Mouse (Mus musculus) intestine, embryonic 16.5 days (tissue): ENCODE results near the gene Trmt2b. TPM values are rescaled to one million over a fixed set of nuclear protein-coding genes. Genes with fewer than 3 reads are reported as not detected.
"Not testable (repeated sequence)": the region's sequence is repeated elsewhere in the genome, so short reads cannot be mapped to it uniquely, and the experiment has no call there.

Experiments
- ATAC-seq: fragments of 200-750 bp; cut with Nextera tagmentation; 2 replicates; pipeline ENCODE4 v1.8.0; 2017; ENCODE audit warnings: moderate TSS enrichment, moderate library complexity
- H3K27ac ChIP-seq: fragments of 300-500 bp; sonication (generic); 2 replicates; pipeline ENCODE4 v1.5.1; 2014; ENCODE audit warnings: mild to moderate bottlenecking, low read length
- H3K27me3 ChIP-seq: fragments of 300-500 bp; sonication (generic); replicated peaks from 2 replicates; pipeline ENCODE4 v1.6.1; 2014; ENCODE audit warnings: low read length, control low read depth, mixed read lengths; ENCODE audit not compliant: control insufficient read depth, insufficient read depth
- H3K36me3 ChIP-seq: fragments of 300-500 bp; sonication (generic); 2 replicates; pipeline ENCODE4 v1.6.1; 2014; ENCODE audit warnings: low read length, control low read depth; ENCODE audit not compliant: control insufficient read depth, insufficient read depth
- H3K4me1 ChIP-seq: fragments of 300-500 bp; sonication (generic); 2 replicates; pipeline ENCODE4 v1.6.1; 2014; ENCODE audit warnings: low read length, control low read depth, mixed read lengths; ENCODE audit not compliant: control insufficient read depth, insufficient read depth
- H3K4me2 ChIP-seq: fragments of 300-500 bp; sonication (generic); 2 replicates; pipeline ENCODE4 v1.6.1; 2014; ENCODE audit warnings: low read depth, low read length, control low read depth
- H3K4me3 ChIP-seq: fragments of 300-500 bp; sonication (generic); 2 replicates; pipeline ENCODE4 v1.5.1; 2014; ENCODE audit warnings: mild to moderate bottlenecking, low read length
- H3K9ac ChIP-seq: fragments of 300-500 bp; sonication (generic); 2 replicates; pipeline ENCODE4 v1.6.1; 2014; ENCODE audit warnings: low read depth, low read length
- H3K9me3 ChIP-seq: fragments of 300-500 bp; sonication (generic); 2 replicates; pipeline ENCODE4 v1.6.1; 2016; ENCODE audit warnings: low read length, control low read depth; ENCODE audit not compliant: control insufficient read depth
- WGBS: fragments of 180-500 bp; shearing (Covaris S2); extraction: QIAGEN DNeasy Blood & Tissue Kit; methylation state at CpG from one replicate; pipeline ENCODE4 v1.1.7; 2014; 5-methylcytosine and 5-hydroxymethylcytosine counted together
- polyA plus RNA-seq: library from polyadenylated mRNA; unstranded; fragments of >200 nt; fragmentation: Nextera tagmentation; extraction: Ambion mirVana; gene quantifications from 2 replicates; pipeline ENCODE4 v1.2.1, GENCODE M21; 2015

Trmt2b gene
- 25.1 and 27.0 TPM in 2 replicates for polyA plus RNA-seq

DNA sequence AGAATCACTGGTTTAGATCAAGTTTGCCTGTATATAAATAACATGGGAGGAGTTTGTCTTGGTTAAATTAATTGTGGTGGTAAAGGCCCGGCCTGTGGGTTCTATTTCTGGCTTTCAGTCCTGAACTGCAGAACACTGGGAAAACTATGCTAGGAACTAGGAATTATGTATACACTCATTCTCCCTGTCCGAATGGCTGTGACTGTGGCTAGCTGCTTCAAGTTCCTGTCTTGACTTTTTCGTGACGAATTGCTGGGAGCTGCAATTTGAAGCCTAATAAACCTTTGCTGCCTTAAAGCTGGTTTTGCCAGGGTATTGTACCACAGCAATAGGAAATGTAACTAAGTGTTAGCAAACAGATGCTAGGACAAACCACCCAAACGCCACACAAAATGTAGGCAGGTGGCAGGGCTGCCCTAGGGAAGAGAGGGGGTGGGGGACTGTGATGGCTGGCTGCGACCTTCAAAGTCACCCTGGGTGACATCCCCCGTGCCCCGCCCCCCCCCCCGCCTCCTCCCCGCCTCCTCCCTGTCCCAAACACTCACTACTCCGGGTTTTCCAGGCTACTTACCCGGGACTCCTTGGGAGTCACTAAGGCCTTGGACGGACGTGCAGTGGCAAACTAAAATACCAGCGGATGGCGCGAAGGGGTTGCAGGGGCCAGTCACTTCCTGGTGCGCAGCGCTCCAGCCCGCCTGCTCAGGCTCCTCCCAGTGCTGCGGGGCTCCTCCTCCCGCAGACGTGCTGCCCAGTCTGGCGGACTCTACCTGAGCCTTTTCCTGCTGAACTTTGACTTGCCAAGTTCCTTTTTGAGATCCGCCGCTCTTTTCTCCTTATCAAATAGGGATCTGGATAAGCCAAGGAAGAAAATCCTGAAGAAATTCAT is at the start of gene Trmt2b:
Trmt2b (minus strand) TSS at position 710 of the 886 bp plus-strand sequence.
- H3K4me2 ChIP-seq: peak within 1 kb of the TSS; percentile 47
- H3K27me3 ChIP-seq: no peaks in the 10 kb centered on the region
- H3K27ac ChIP-seq: peak within 1 kb of the TSS; percentile 89
- peak within 1 kb of the TSS; percentile 56 for H3K9ac ChIP-seq
- H3K9me3 ChIP-seq: no peaks in the 10 kb centered on the region
- peak within 1 kb of the TSS; percentile 45 for H3K4me3 ChIP-seq
- H3K36me3 ChIP-seq: no peaks in the 10 kb centered on the region
- WGBS: 16% methylated on average over 22 of the region's 26 CpGs
- peak; percentile 97 for ATAC-seq
- no peaks in the 10 kb centered on the region for H3K4me1 ChIP-seq

DNA sequence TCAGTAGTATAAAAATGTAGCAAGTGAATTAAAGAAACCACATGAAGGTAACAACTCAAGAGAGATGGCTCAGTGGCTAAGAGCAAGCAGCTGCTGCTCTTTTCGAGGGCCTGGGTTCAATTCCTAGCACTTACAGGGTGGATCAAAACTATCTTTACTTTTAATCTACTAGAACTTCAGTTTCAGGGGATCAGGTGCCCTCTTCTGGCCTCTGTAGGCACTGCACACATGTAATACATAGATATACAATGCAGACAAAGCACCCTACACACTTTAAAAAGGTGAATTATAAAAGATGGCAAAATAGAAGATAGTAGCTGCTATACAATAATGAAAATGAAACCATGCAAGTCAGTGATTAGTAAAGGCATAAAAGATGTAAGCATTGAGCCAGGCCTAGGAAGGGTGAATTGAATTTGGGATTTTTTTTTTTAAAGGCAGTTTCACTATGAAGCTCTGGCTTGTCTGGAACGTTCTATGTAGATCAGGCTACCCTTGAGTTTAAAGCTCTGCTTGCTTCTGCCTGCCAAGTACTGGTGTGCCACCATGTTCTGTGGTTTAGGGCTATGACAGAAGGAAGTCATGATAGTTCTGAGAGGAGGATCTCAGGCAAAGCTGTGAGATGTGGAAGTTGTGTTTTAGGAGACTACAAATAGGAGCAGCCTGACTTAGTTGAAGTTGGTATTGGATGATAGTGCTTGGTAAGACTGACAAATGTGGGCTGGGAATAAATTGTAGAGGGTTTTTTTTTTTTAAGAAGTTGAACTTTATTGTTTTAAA is 42.6 kb upstream of the Trmt2b start:
- Histone ChIP-seq H3K9me3 (no peaks in the 10 kb centered on the region), H3K4me2 (no peak overlapping the region), H3K36me3 (no peaks in the 10 kb centered on the region), H3K9ac (no peak overlapping the region), H3K4me3 (no peak overlapping the region), H3K4me1 (no peaks in the 10 kb centered on the region), H3K27ac (no peak overlapping the region), H3K27me3 (no peaks in the 10 kb centered on the region)
- WGBS: 80% methylated on average over 2 of the region's 2 CpGs
- no peak for ATAC-seq

DNA sequence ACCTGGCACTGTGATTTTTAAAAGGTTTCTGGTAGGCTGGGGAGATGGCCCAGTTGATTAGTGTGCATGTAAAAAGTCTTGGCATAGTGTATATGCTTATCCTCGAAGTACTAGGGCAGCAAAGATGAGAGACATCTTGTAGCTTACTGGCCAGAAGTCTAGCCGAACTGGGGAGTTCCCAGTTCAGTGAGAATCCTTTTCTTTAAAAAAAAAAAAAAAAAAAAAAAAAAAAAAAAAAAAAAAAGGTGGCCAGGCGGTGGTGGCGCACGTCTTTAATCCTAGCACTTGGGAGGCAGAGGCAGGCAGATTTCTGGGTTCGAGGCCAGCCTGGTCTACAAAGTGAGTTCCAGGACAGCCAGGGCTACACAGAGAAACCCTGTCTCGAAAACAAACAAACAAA is 34.4 kb upstream of the Trmt2b start:
- H3K27ac ChIP-seq, H3K36me3 ChIP-seq, H3K9me3 ChIP-seq, H3K4me3 ChIP-seq, H3K27me3 ChIP-seq, H3K9ac ChIP-seq, H3K4me2 ChIP-seq, ATAC-seq, H3K4me1 ChIP-seq: not testable (repeated sequence)
- WGBS: 91% methylated on average over 7 of the region's 7 CpGs

DNA sequence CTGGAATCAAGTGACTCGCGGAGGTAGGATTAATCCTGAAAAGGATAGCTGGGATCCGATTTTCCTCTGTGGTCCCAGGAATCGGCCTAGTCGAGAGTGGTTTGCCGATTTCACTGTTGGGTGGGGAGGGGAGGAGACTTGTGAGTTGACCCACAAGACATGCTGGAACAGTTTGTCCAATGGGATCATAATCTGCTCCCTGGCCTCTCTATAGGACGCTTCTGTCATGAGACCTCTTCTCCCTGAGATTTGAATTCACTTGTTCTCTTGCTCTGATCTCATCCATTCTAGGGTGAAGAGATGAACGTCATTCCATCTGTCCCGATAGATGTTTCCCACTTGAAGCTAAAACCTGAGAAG is 31.5 kb upstream of the Trmt2b start:
- Histone ChIP-seq H3K9me3 (no peaks in the 10 kb centered on the region), H3K4me1 (no peaks in the 10 kb centered on the region), H3K27me3 (no peaks in the 10 kb centered on the region), H3K4me3 (peak overlapping the region; percentile 49), H3K27ac (no peak overlapping the region), H3K9ac (peak overlapping the region; percentile 64), H3K4me2 (peak overlapping the region; percentile 51), H3K36me3 (no peaks in the 10 kb centered on the region)
- ATAC-seq: peak; percentile 89
- WGBS: 21% methylated on average over 9 of the region's 9 CpGs

DNA sequence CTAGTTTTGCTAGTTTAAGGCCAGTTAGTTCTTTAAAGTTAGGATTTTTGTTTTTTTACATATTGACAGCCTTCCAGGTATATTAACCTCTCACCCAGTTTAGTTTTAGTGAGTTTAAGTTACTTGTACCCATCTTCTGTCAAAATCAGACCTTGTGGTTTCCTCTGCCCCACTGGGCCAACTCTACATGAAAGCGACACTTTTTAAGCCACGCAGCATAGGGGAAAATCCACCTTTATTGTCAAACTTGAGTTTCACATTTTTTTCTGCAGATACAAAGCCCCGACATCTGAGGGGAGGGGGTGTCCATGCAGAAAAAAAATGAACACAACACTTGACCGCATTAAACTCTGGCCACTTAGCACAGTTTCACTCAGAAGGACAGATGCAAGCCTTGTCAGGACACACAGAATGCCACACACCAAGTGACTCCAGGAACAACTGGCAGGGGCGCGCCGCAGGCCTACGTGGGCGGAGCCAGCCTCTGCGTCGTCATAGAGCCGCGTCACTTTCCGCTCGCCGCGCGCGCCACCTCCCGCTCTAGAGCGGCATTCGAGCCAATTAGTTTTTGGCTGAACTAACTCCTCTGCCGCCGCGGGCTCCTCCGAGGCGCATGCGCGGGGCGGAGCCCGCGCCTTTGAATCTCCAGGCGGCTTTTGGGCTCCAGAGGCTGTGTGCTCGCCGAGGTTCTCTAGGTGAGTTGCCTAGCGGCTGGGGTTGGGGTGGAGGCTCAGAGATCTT is 30.9 kb upstream of the Trmt2b start, which contains the start of gene Cenpi:
Cenpi (plus strand) TSS at position 551 of the 741 bp plus-strand sequence.
- H3K27me3 ChIP-seq: no peaks in the 10 kb centered on the region
- H3K27ac ChIP-seq: no peak within 1 kb of the TSS; the same call in 1 of the 2 replicates
- peak within 1 kb of the TSS; percentile 65 for H3K9ac ChIP-seq
- no peaks in the 10 kb centered on the region for H3K4me1 ChIP-seq
- no peaks in the 10 kb centered on the region for H3K9me3 ChIP-seq
- 11% methylated on average over 36 of the region's 36 CpGs for WGBS
- peak; percentile 99 for ATAC-seq
- peak within 1 kb of the TSS; percentile 51 for H3K4me2 ChIP-seq
- no peaks in the 10 kb centered on the region for H3K36me3 ChIP-seq
- H3K4me3 ChIP-seq: peak within 1 kb of the TSS; percentile 49

DNA sequence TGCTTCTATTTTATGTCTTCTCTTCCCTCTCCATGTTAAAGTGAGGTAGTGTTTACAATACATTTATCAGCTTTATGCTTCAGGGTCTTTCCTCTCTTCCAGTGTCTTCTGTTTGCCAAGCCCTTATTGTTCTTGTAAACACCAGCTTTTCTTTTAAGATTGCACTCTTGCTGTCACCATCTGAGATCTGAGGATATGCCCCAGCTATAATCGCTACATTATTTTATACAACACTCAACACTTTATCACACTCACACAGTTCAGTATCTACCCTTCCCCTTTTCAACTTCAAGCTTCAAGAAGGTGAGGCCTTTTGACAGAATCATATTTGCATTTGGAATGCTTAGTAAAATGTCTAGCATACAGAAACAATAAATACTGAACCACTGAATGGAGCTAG is 26.5 kb upstream of the Trmt2b start:
- Histone ChIP-seq H3K4me3 (no peak overlapping the region), H3K4me2 (no peak overlapping the region), H3K9ac (no peak overlapping the region), H3K36me3 (no peaks in the 10 kb centered on the region), H3K27ac (no peak overlapping the region), H3K4me1 (no peaks in the 10 kb centered on the region), H3K27me3 (no peaks in the 10 kb centered on the region), H3K9me3 (no peaks in the 10 kb centered on the region)
- ATAC-seq: no peak
- 92% methylated on average over 1 of the region's 1 CpGs for WGBS

DNA sequence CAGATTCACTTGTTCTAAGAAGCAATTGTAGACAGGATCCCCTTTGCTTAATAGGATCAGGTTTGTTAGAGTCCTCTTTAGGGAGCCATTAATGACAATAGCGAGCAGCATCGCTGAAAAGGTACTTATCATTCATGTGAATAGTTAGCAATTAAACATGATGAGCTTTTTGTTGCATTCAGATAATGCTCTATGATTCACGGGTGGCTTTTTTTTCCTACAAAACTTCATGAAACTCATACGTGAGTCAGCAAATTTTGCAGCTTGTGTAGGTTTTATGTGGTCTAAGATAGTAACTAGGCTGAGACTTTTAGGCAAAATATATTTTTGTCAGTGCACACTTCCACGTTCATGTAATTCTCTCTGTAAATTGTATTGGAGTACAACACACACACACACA is 23.4 kb upstream of the Trmt2b start:
- 68% methylated on average over 5 of the region's 5 CpGs for WGBS
- H3K4me2 ChIP-seq: no peak overlapping the region
- peaks cover 3% of the 10 kb centered on the region; the same call in 1 of the 2 replicates for H3K27me3 ChIP-seq
- ATAC-seq: no peak
- H3K27ac ChIP-seq: no peak overlapping the region
- no peaks in the 10 kb centered on the region for H3K9me3 ChIP-seq
- no peaks in the 10 kb centered on the region for H3K36me3 ChIP-seq
- no peak overlapping the region for H3K9ac ChIP-seq
- H3K4me3 ChIP-seq: no peak overlapping the region
- no peaks in the 10 kb centered on the region for H3K4me1 ChIP-seq

DNA sequence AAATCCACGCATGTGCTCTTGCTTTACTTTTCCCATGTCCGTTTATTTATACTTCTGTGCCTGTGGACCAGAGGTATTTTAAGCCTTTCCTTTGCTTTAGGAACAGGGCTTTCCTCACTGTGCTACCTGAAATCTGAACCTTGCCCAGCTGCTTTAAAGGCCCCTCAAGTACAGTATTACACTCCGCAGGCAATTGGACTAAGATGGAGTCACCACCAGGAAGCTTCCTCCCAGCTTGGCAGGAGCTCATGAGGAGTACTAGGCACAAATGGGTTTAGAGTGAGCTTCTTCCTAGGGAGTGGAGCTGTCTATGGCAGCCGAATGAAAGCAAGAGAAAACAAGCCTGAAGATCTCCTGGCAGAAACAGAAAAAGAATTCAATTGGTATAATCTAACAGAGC is 20.4 kb upstream of the Trmt2b start:
- 50% methylated on average over 4 of the region's 4 CpGs for WGBS
- Histone ChIP-seq H3K4me1 (no peaks in the 10 kb centered on the region), H3K4me2 (no peak overlapping the region), H3K4me3 (no peak overlapping the region), H3K27me3 (peaks cover 3% of the 10 kb centered on the region; the same call in 1 of the 2 replicates), H3K36me3 (no peaks in the 10 kb centered on the region), H3K27ac (no peak overlapping the region), H3K9me3 (no peaks in the 10 kb centered on the region), H3K9ac (no peak overlapping the region)
- ATAC-seq: peak; percentile 59; the same call in 1 of the 2 replicates

DNA sequence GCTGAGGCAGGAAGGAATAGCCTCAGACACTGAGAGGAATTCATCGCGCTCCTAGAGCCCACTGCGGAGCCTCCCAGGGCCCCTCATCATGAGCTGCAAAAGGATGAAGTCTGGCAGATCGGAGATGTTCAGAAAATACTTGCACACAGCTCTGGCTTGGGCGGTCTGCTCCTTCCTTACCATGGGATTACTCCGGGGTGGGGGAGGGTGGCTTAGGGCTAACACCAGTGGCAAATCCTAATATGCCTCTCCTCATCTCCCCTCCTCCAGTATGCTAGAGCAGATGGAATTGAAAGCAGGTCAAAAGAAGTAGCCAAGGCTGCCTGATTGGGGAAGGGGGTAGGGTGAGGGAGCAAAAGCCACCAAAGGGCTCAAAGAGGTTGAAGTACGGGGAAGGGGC is 20.0 kb upstream of the Trmt2b start:
- H3K36me3 ChIP-seq: no peaks in the 10 kb centered on the region
- H3K9me3 ChIP-seq: no peaks in the 10 kb centered on the region
- peak overlapping the region; percentile 44 for H3K4me3 ChIP-seq
- H3K4me2 ChIP-seq: peak overlapping the region; percentile 56; the same call in 1 of the 2 replicates
- H3K9ac ChIP-seq: no peak overlapping the region
- H3K27ac ChIP-seq: no peak overlapping the region
- no peaks in the 10 kb centered on the region for H3K4me1 ChIP-seq
- no peak; the same call in 1 of the 2 replicates for ATAC-seq
- H3K27me3 ChIP-seq: peaks cover 3% of the 10 kb centered on the region; the same call in 1 of the 2 replicates
- WGBS: 41% methylated on average over 7 of the region's 7 CpGs
